Comparison of ENCODE assay signal across 15 mouse cellular contexts in the genomic region with DNA sequence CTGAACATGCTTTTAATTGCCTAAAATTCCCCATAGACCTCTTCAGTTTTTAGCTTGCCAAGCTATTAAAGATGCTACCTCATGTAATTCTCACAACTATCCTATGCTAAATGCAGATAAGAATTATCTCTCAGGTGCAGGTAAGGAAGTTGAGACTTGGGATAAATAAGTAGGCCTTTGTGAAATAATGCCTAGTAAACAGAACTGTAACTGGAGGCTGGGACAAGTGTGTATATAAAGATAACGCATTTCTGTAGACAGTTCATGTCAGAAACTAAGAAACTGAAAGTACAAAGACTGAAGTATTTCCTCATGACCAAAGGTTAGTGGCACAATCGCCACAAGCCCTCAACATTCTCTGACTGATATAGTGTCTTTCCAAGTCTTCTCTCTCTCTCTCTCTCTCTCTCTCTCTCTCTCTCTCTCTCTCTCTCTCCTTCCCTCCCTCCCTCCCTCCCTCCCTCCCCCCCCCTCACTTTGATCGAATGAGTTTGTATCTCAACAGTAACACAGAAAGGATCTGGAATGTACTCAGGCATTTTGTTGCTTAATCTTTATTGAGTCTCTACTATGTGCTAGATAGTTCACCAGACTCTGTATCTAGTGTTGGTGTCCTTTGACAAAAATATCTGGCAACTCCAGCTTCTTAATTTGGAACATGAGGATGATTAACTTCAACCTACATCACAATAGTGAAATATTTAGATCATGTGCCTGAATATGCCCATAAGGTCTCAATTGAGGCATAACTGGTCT.
A peak's percentile ranks its signal among the peaks of the same experiment; 100 is the strongest.
DNase-seq lines count a peak whose midpoint lies in the region; ATAC-seq and TF ChIP-seq lines count a peak whose summit lies in the region.
"Had no signal": no experiment of that assay in that cellular context is flagged by ENCODE, and none has a peak within 500 bp of the region (broad histone marks: within the 10 kb centered on the region; RNA-seq: fewer than 3 reads in every experiment).

No protein-coding gene starts in this region.

- H3K4me1 ChIP-seq in lung, postnatal 0 days (ENCODE audit: insufficient read depth, low read depth, low read length): peaks cover under 1% of the 10 kb centered on the region; the same call in 1 of the 2 replicates
- H3K4me1 ChIP-seq in lung, adult 2 months (ENCODE audit: control insufficient read depth, insufficient read depth, low read length): peaks cover 5% of the 10 kb centered on the region
- H3K4me1 ChIP-seq in liver, embryonic 12.5 days: peaks cover 50% of the 10 kb centered on the region
- H3K4me1 ChIP-seq in stomach, embryonic 16.5 days (ENCODE audit: control insufficient read depth, insufficient read depth, low read length): no peaks in the 10 kb centered on the region
- no peaks in the 10 kb centered on the region for H3K4me1 ChIP-seq in embryonic facial prominence, embryonic 10.5 days
- H3K4me1 ChIP-seq: limb, embryonic 13.5 days had no signal

- peak; percentile 53 for DNase-seq in lung, postnatal 0 days (ENCODE audit: low spot score)
- no peak for DNase-seq in lung, adult 2 months
- DNase-seq in embryonic facial prominence, embryonic 10.5 days (ENCODE audit: low spot score): no peak
- DNase-seq in layer of hippocampus, adult 18-20 months (ENCODE audit: low spot score in 2 of 2): no peak
- no peak for DNase-seq in spleen, postnatal 10 days (ENCODE audit: low spot score in 2 of 2)
- DNase-seq: adrenal gland, adult 2 months; embryo, embryonic 11 days; kidney, postnatal 14 days had no signal

- WGBS in lung, postnatal 0 days: 31% methylated on average over 3 of the region's 3 CpGs
- WGBS in lung, adult 2 months: 21% methylated on average over 3 of the region's 3 CpGs
- WGBS in liver, embryonic 12.5 days (ENCODE audit: insufficient replicate concordance): 19% methylated on average over 3 of the region's 3 CpGs
- WGBS in stomach, embryonic 16.5 days: 63% methylated on average over 3 of the region's 3 CpGs
- WGBS in embryonic facial prominence, embryonic 10.5 days: 92% methylated on average over 3 of the region's 3 CpGs

- no peak overlapping the region for H3K9ac ChIP-seq in lung, postnatal 0 days (replicated peaks; ENCODE audit: low read depth)
- peak overlapping the region; percentile 47; the same call in 1 of the 2 replicates for H3K9ac ChIP-seq in liver, embryonic 12.5 days
- no peak overlapping the region for H3K9ac ChIP-seq in stomach, embryonic 16.5 days (ENCODE audit: low read length)
- H3K9ac ChIP-seq: heart, embryonic 15.5 days; limb, embryonic 13.5 days had no signal

- peak; percentile 31; the same call in 1 of the 2 replicates for TF ChIP-seq EP300 in lung, postnatal 0 days (IDR thresholded peaks at IDR 0.05)

- no peaks in the 10 kb centered on the region for H3K9me3 ChIP-seq in lung, postnatal 0 days (ENCODE audit: low read length)
- no peaks in the 10 kb centered on the region for H3K9me3 ChIP-seq in liver, embryonic 12.5 days (replicated peaks)
- H3K9me3 ChIP-seq in stomach, embryonic 16.5 days (replicated peaks; ENCODE audit: control insufficient read depth, low read length): no peaks in the 10 kb centered on the region
- no peaks in the 10 kb centered on the region for H3K9me3 ChIP-seq in embryonic facial prominence, embryonic 10.5 days
- H3K9me3 ChIP-seq: heart, embryonic 15.5 days; limb, embryonic 13.5 days had no signal

- no peak for TF ChIP-seq POLR2A in lung, adult 2 months (IDR thresholded peaks at IDR 0.05; ENCODE audit: borderline replicate concordance, extremely low read depth, low read depth, low read length)

- H3K36me3 ChIP-seq in lung, postnatal 0 days (ENCODE audit: insufficient read depth, low read length): no peaks in the 10 kb centered on the region
- H3K36me3 ChIP-seq in liver, embryonic 12.5 days: no peaks in the 10 kb centered on the region
- no peaks in the 10 kb centered on the region for H3K36me3 ChIP-seq in stomach, embryonic 16.5 days (ENCODE audit: control insufficient read depth, insufficient read depth, low read length)
- H3K36me3 ChIP-seq in embryonic facial prominence, embryonic 10.5 days (replicated peaks): no peaks in the 10 kb centered on the region
- H3K36me3 ChIP-seq: heart, embryonic 15.5 days; limb, embryonic 13.5 days had no signal

- ATAC-seq in lung, postnatal 0 days: peak; percentile 40; the same call in 1 of the 2 replicates
- peak; percentile 79 for ATAC-seq in common myeloid progenitor, adult 5-6 weeks (replicated peaks; ENCODE audit: low read depth, poor library complexity, severe bottlenecking)
- peak; percentile 90 for ATAC-seq in liver, embryonic 12.5 days
- ATAC-seq in stomach, embryonic 16.5 days (ENCODE audit: insufficient read depth, low FRiP score): peak; percentile 37; the same call in 1 of the 2 replicates
- ATAC-seq: hindbrain, embryonic 16.5 days; Patski had no signal

- no peak overlapping the region for H3K4me3 ChIP-seq in lung, postnatal 0 days (ENCODE audit: low read depth, low read length)
- H3K4me3 ChIP-seq in lung, adult 2 months (replicated peaks; ENCODE audit: extremely low read depth, low read depth, low read length): no peak overlapping the region
- H3K4me3 ChIP-seq in liver, embryonic 12.5 days: no peak overlapping the region
- H3K4me3 ChIP-seq in stomach, embryonic 16.5 days (replicated peaks; ENCODE audit: low read length): no peak overlapping the region
- no peak overlapping the region for H3K4me3 ChIP-seq in embryonic facial prominence, embryonic 10.5 days
- H3K4me3 ChIP-seq: heart, embryonic 15.5 days; limb, embryonic 13.5 days had no signal

- no peaks in the 10 kb centered on the region for H3K27me3 ChIP-seq in lung, postnatal 0 days (replicated peaks; ENCODE audit: insufficient read depth, low read length)
- H3K27me3 ChIP-seq in liver, embryonic 12.5 days (replicated peaks): no peaks in the 10 kb centered on the region
- no peaks in the 10 kb centered on the region for H3K27me3 ChIP-seq in stomach, embryonic 16.5 days (ENCODE audit: control insufficient read depth, insufficient read depth, low read length)
- H3K27me3 ChIP-seq in embryonic facial prominence, embryonic 10.5 days (replicated peaks; ENCODE audit: low read depth, poor library complexity, severe bottlenecking): no peaks in the 10 kb centered on the region
- H3K27me3 ChIP-seq: heart, embryonic 15.5 days; limb, embryonic 13.5 days; Patski had no signal

- no peak for TF ChIP-seq CTCF in lung, postnatal 0 days (IDR thresholded peaks at IDR 0.05)
- no peak for TF ChIP-seq CTCF in lung, adult 2 months (IDR thresholded peaks at IDR 0.05; ENCODE audit: insufficient read depth, low read length)

- H3K4me2 ChIP-seq in lung, postnatal 0 days (replicated peaks; ENCODE audit: low read depth, low read length): no peak overlapping the region
- H3K4me2 ChIP-seq in liver, embryonic 12.5 days: peak overlapping the region; percentile 58
- H3K4me2 ChIP-seq in stomach, embryonic 16.5 days (ENCODE audit: low read depth, low read length): no peak overlapping the region
- H3K4me2 ChIP-seq: heart, embryonic 15.5 days; limb, embryonic 13.5 days had no signal

- no peak overlapping the region for H3K27ac ChIP-seq in lung, postnatal 0 days (ENCODE audit: low read length)
- H3K27ac ChIP-seq in liver, embryonic 12.5 days: peak overlapping the region; percentile 89
- no peak overlapping the region for H3K27ac ChIP-seq in stomach, embryonic 16.5 days (ENCODE audit: low read length)
- no peak overlapping the region for H3K27ac ChIP-seq in embryonic facial prominence, embryonic 10.5 days (replicated peaks)
- H3K27ac ChIP-seq: heart, embryonic 15.5 days; limb, embryonic 13.5 days had no signal

Comparison
In these comparisons a context has a peak if more than half of its experiments do, and no peak if none do; other contexts are left out.
1. ATAC-seq: peak in every context shown above with its lines; median percentile 90 in liver, embryonic 12.5 days; 79 in common myeloid progenitor, adult 5-6 weeks; 40 in lung, postnatal 0 days; 37 in stomach, embryonic 16.5 days.